In the genomic region with DNA sequence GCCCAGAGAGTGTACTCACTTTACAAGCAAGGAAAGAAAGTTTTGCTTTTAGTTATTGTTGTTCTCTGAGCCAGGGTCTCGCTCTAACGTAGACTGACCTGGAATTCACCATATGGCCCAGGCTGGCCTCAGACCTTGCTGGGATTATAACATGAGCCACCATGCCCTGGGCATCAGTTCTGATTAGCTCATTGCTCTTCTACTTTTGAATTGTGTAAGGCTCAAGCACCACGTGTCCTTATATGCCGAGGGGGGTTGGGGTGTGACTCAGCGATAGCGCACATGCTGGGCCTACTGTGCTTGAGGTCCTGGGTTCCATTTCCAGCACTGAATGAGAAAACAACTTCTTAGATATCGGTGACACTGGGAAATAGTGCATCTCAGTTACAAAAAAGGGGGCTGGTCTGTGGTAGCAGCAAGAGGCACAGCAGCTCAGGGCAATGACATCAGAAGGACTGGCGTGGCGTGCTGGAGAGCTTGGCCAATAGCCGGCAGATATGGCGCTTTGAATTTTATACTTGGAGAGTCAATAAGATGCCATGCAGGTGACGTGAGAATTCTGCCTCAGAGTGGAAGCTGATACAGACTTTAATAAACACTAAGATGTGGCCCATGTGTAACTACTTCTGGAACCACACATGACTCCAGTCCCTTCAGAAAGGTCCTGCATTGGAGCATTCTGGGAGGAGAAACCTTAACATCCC, we compare ENCODE assay signal across 21 mouse cellular contexts. TPM values are rescaled to one million over a fixed set of nuclear protein-coding genes. Genes with fewer than 3 reads are reported as not detected.
DNase-seq lines count a peak whose midpoint lies in the region; ATAC-seq and TF ChIP-seq lines count a peak whose summit lies in the region.
"Had no signal": no experiment of that assay in that cellular context is flagged by ENCODE, and none has a peak within 500 bp of the region (broad histone marks: within the 10 kb centered on the region; RNA-seq: fewer than 3 reads in every experiment).

No protein-coding gene starts in this region.

- TF ChIP-seq POLR2A in small intestine, adult 2 months (IDR thresholded peaks at IDR 0.05; ENCODE audit: low read depth, low read length): no peak

- no peaks in the 10 kb centered on the region for H3K27me3 ChIP-seq in small intestine, adult 2 months (ENCODE audit: control insufficient read depth, insufficient read depth, low read length)
- H3K27me3 ChIP-seq: heart, embryonic 15.5 days; limb, embryonic 15.5 days had no signal

- ATAC-seq in granulocyte monocyte progenitor cell, adult 5-6 weeks (replicated peaks; ENCODE audit: poor library complexity, severe bottlenecking): peak; percentile 33
- ATAC-seq: CD4-positive, CD25-positive, alpha-beta regulatory T cell, adult 4 months; midbrain, embryonic 16.5 days had no signal

- H3K27ac ChIP-seq in gastrocnemius, adult 2 months: no peak overlapping the region
- peak overlapping the region; percentile 71 for H3K27ac ChIP-seq in small intestine, adult 2 months (ENCODE audit: insufficient read depth, low read depth, low read length)
- H3K27ac ChIP-seq: heart, embryonic 15.5 days; layer of hippocampus, adult 2 months; limb, embryonic 15.5 days had no signal

- peak; percentile 24 for DNase-seq in gastrocnemius, adult 2 months
- DNase-seq in gastrocnemius, postnatal 25 days: no peak
- DNase-seq in NIH3T3 (ENCODE audit: low read depth) (peak; percentile 33), liver (no peak)
- DNase-seq in right cerebral cortex, postnatal 4 days: no peak
- DNase-seq: cerebellum, adult 11-12 months; cerebellum, postnatal 14 days; embryo, embryonic 11 days; gastrocnemius, postnatal 14 days; kidney, adult 8-10 months; kidney, postnatal 14 days; layer of hippocampus, postnatal 36 days; lung, postnatal 10 days had no signal

- peaks cover 4% of the 10 kb centered on the region for H3K36me3 ChIP-seq in small intestine, adult 2 months (ENCODE audit: control insufficient read depth, insufficient read depth, low read length)
- H3K36me3 ChIP-seq: heart, embryonic 15.5 days had no signal

- no peak for TF ChIP-seq CTCF in gastrocnemius, adult 2 months (IDR thresholded peaks at IDR 0.05)
- no peak for TF ChIP-seq CTCF in small intestine, adult 2 months (IDR thresholded peaks at IDR 0.05; ENCODE audit: extremely low read depth, insufficient read length, insufficient replicate concordance, low read depth, low read length)

- WGBS in small intestine, adult 2 months: 52% methylated on average over 12 of the region's 12 CpGs

- intact Hi-C loops in gastrocnemius, adult 2 months (cut with DNase I): loop anchor here (5.0 kb wide), 2 partner anchors 441 to 711 kb away; no protein-coding TSS in a partner anchor

- H3K4me3 ChIP-seq in gastrocnemius, adult 2 months: no peak overlapping the region
- no peak overlapping the region for H3K4me3 ChIP-seq in small intestine, adult 2 months (ENCODE audit: low read depth, low read length)
- H3K4me3 ChIP-seq: heart, embryonic 15.5 days; layer of hippocampus, adult 2 months; limb, embryonic 15.5 days had no signal

- peaks cover 25% of the 10 kb centered on the region; the same call in 1 of the 2 replicates for H3K4me1 ChIP-seq in small intestine, adult 2 months (ENCODE audit: control insufficient read depth, insufficient read depth, insufficient read length, low read length)

RNA-seq across cellular contexts. Expression of a gene that starts 7.1 kb away (rescaled TPM):
- total RNA-seq in gastrocnemius, adult 2 months (2021): 10 to 100 TPM; 10.3 to 10.4 TPM
- total RNA-seq in gastrocnemius, postnatal 25 days (2021): 10 to 100 TPM in 1 of 2 experiments, 1 to 10 TPM in 1; 9.1 to 10.3 TPM
- total RNA-seq in granulocyte monocyte progenitor cell, adult 5-6 weeks (2014; fragmentation: Nextera tagmentation): 29.0 and 34.6 TPM in 2 replicates
- total RNA-seq in granulocyte monocyte progenitor cell, adult 5-6 weeks (2017): 43.6 and 43.7 TPM in 2 replicates
- 42.7 and 79.6 TPM in 2 replicates for polyA plus RNA-seq in small intestine, adult 2 months (2012; rRNA removed)

RNA-seq across cellular contexts. Expression of a gene that starts 57.6 kb away (rescaled TPM):
- total RNA-seq in gastrocnemius, adult 2 months (2021): 1 to 10 TPM in 1 of 2 experiments, under 1 TPM in 1; 0.64 to 2.3 TPM
- total RNA-seq in gastrocnemius, postnatal 25 days (2021): 1 to 10 TPM in 1 of 2 experiments, under 1 TPM in 1; 0.88 to 1.1 TPM
- total RNA-seq in granulocyte monocyte progenitor cell, adult 5-6 weeks (2014; fragmentation: Nextera tagmentation): not detected in 2 replicates
- total RNA-seq in granulocyte monocyte progenitor cell, adult 5-6 weeks (2017): 0.93 TPM in 1 of 2 replicates, not detected in the other
- 1.8 and 1.9 TPM in 2 replicates for polyA plus RNA-seq in small intestine, adult 2 months (2012; rRNA removed)
- total RNA-seq: hematopoietic stem cell, adult 5-6 weeks had no signal

Comparison
In these comparisons a context has a peak if more than half of its experiments do, and no peak if none do; other contexts are left out.
1. DNase-seq: peak in gastrocnemius, adult 2 months (single experiment) and NIH3T3 (single experiment); none in gastrocnemius, postnatal 25 days (single experiment), liver (single experiment) and right cerebral cortex, postnatal 4 days (single experiment).